19 mouse cellular contexts compared by ENCODE assay signal in the genomic region with DNA sequence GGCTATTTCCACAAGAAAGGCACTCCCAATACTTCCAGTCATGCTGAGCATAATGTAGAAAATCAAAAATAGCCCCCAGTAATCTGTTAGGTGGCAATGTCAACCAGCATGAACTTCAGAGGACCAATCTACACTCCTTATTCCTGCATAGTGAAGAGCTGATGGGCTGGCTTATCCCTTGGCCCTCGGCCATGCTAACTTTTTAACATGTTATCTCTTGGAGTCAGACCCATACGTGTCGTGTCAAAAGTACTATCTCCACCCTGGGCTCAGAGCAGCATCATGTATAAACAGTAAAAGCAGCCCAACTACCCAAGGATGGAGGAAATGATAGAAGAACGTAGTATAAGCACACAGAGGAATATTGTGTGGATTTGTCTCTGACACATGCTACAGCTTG. TPM values are rescaled to one million over a fixed set of nuclear protein-coding genes. Genes with fewer than 3 reads are reported as not detected.
A peak's percentile ranks its signal among the peaks of the same experiment; 100 is the strongest.
DNase-seq lines count a peak whose midpoint lies in the region; ATAC-seq lines count a peak whose summit lies in the region.
"Had no signal": no experiment of that assay in that cellular context is flagged by ENCODE, and none has a peak within 500 bp of the region (broad histone marks: within the 10 kb centered on the region; RNA-seq: fewer than 3 reads in every experiment).

No protein-coding gene starts in this region.

- peak; percentile 95 for ATAC-seq in liver, embryonic 15.5 days (ENCODE audit: insufficient read depth)
- peak; percentile 35; the same call in 1 of the 2 replicates for ATAC-seq in stomach, embryonic 16.5 days (ENCODE audit: insufficient read depth, low FRiP score)
- no peak for ATAC-seq in midbrain, embryonic 16.5 days
- ATAC-seq: forebrain, embryonic 15.5 days; Patski had no signal

- DNase-seq in spleen, adult 12 weeks (ENCODE audit: low spot score), result peak; percentile 67
- no peak for DNase-seq in spleen, adult 18-20 months
- no peak for DNase-seq in gastrocnemius, adult 8-10 months (ENCODE audit: low spot score in 2 of 2)
- DNase-seq in urinary bladder, postnatal 25 days (ENCODE audit: low spot score), result no peak
- DNase-seq: adrenal gland, adult 8-10 months; gastrocnemius, postnatal 10 days; retina, postnatal 1 day; thymus, adult 2 months had no signal

- peaks cover 7% of the 10 kb centered on the region for H3K9me3 ChIP-seq in erythroblast, embryonic 14.5 days (ENCODE audit: control insufficient read depth, low read length)
- no peaks in the 10 kb centered on the region for H3K9me3 ChIP-seq in liver, embryonic 15.5 days (replicated peaks)
- no peaks in the 10 kb centered on the region for H3K9me3 ChIP-seq in stomach, embryonic 16.5 days (replicated peaks; ENCODE audit: control insufficient read depth, low read length)
- H3K9me3 ChIP-seq in midbrain, embryonic 16.5 days (replicated peaks; ENCODE audit: control insufficient read depth, low read length, poor library complexity, severe bottlenecking), result no peaks in the 10 kb centered on the region
- H3K9me3 ChIP-seq: embryonic facial prominence, embryonic 13.5 days; forebrain, embryonic 15.5 days; neural tube, embryonic 12.5 days had no signal

- WGBS in liver, embryonic 15.5 days (ENCODE audit: insufficient replicate concordance), result 19% methylated on average over 4 of the region's 4 CpGs
- WGBS in stomach, embryonic 16.5 days, result 70% methylated on average over 4 of the region's 4 CpGs
- 89% methylated on average over 4 of the region's 4 CpGs for WGBS in midbrain, embryonic 16.5 days

- peak overlapping the region; percentile 58 for H3K4me3 ChIP-seq in erythroblast, embryonic 14.5 days (replicated peaks)
- peak overlapping the region; percentile 82 for H3K4me3 ChIP-seq in liver, embryonic 15.5 days (replicated peaks)
- no peak overlapping the region for H3K4me3 ChIP-seq in stomach, embryonic 16.5 days (replicated peaks; ENCODE audit: low read length)
- H3K4me3 ChIP-seq in midbrain, embryonic 16.5 days (ENCODE audit: low read depth, low read length), result no peak overlapping the region
- H3K4me3 ChIP-seq: embryonic facial prominence, embryonic 13.5 days; forebrain, embryonic 15.5 days; layer of hippocampus, adult 2 months; neural tube, embryonic 12.5 days had no signal

- peak overlapping the region; percentile 94 for H3K4me2 ChIP-seq in liver, embryonic 15.5 days
- H3K4me2 ChIP-seq in stomach, embryonic 16.5 days (ENCODE audit: low read depth, low read length), result no peak overlapping the region
- H3K4me2 ChIP-seq in midbrain, embryonic 16.5 days (ENCODE audit: low read length), result no peak overlapping the region
- H3K4me2 ChIP-seq: embryonic facial prominence, embryonic 13.5 days; forebrain, embryonic 15.5 days; hindbrain, embryonic 14.5 days; neural tube, embryonic 12.5 days had no signal

- peak overlapping the region; percentile 92 for H3K27ac ChIP-seq in liver, embryonic 15.5 days (replicated peaks)
- H3K27ac ChIP-seq in stomach, embryonic 16.5 days (ENCODE audit: low read length), result no peak overlapping the region
- no peak overlapping the region for H3K27ac ChIP-seq in midbrain, embryonic 16.5 days (ENCODE audit: low read length)
- H3K27ac ChIP-seq: embryonic facial prominence, embryonic 13.5 days; forebrain, embryonic 15.5 days; hindbrain, embryonic 14.5 days; layer of hippocampus, adult 2 months; macrophage; neural tube, embryonic 12.5 days had no signal

- no peaks in the 10 kb centered on the region; the same call in 1 of the 2 replicates for H3K27me3 ChIP-seq in erythroblast, embryonic 14.5 days (ENCODE audit: control insufficient read depth)
- 0 out of 2 replicates have a peak, but pooled peaks cover 13% of the 10 kb centered on the region for H3K27me3 ChIP-seq in liver, embryonic 15.5 days
- no peaks in the 10 kb centered on the region for H3K27me3 ChIP-seq in stomach, embryonic 16.5 days (ENCODE audit: control insufficient read depth, insufficient read depth, low read length)
- no peaks in the 10 kb centered on the region; the same call in 1 of the 2 replicates for H3K27me3 ChIP-seq in midbrain, embryonic 16.5 days (ENCODE audit: control insufficient read depth, insufficient read depth, low read depth, low read length)
- H3K27me3 ChIP-seq: embryonic facial prominence, embryonic 13.5 days; forebrain, embryonic 15.5 days; neural tube, embryonic 12.5 days; Patski had no signal

- peaks cover 95% of the 10 kb centered on the region for H3K4me1 ChIP-seq in erythroblast, embryonic 14.5 days (ENCODE audit: control insufficient read depth)
- peaks cover 100% of the 10 kb centered on the region for H3K4me1 ChIP-seq in liver, embryonic 15.5 days (replicated peaks)
- peaks cover 46% of the 10 kb centered on the region for H3K4me1 ChIP-seq in stomach, embryonic 16.5 days (ENCODE audit: control insufficient read depth, insufficient read depth, low read length)
- peaks cover 6% of the 10 kb centered on the region; the same call in 1 of the 2 replicates for H3K4me1 ChIP-seq in midbrain, embryonic 16.5 days (ENCODE audit: control insufficient read depth, insufficient read depth, low read length)
- H3K4me1 ChIP-seq: forebrain, embryonic 15.5 days had no signal

- peaks cover 97% of the 10 kb centered on the region for H3K36me3 ChIP-seq in erythroblast, embryonic 14.5 days (ENCODE audit: control insufficient read depth)
- peaks cover 85% of the 10 kb centered on the region for H3K36me3 ChIP-seq in liver, embryonic 15.5 days (replicated peaks)
- H3K36me3 ChIP-seq in stomach, embryonic 16.5 days (ENCODE audit: control insufficient read depth, insufficient read depth, low read length), result no peaks in the 10 kb centered on the region; the same call in 1 of the 2 replicates
- H3K36me3 ChIP-seq in midbrain, embryonic 16.5 days (ENCODE audit: control insufficient read depth, insufficient read depth, low read length), result 0 out of 2 replicates have a peak, but pooled peaks cover 2% of the 10 kb centered on the region
- H3K36me3 ChIP-seq: embryonic facial prominence, embryonic 13.5 days; forebrain, embryonic 15.5 days; neural tube, embryonic 12.5 days had no signal

- peak overlapping the region; percentile 59 for H3K9ac ChIP-seq in liver, embryonic 15.5 days
- no peak overlapping the region for H3K9ac ChIP-seq in stomach, embryonic 16.5 days (ENCODE audit: low read length)
- no peak overlapping the region for H3K9ac ChIP-seq in midbrain, embryonic 16.5 days (ENCODE audit: low read depth, low read length)
- H3K9ac ChIP-seq: embryonic facial prominence, embryonic 13.5 days; forebrain, embryonic 15.5 days; hindbrain, embryonic 14.5 days; neural tube, embryonic 12.5 days had no signal

RNA-seq across cellular contexts. Expression of a gene that starts 9.1 kb away (rescaled TPM):
- 47.7 and 62.0 TPM in 2 replicates for polyA plus RNA-seq in erythroblast, embryonic 14.5 days (2012)
- polyA plus RNA-seq in liver, embryonic 15.5 days (2015; fragmentation: Nextera tagmentation; extraction: Ambion mirVana), result 41.8 and 42.3 TPM in 2 replicates
- 20.0 and 21.2 TPM in 2 replicates for polyA plus RNA-seq in stomach, embryonic 16.5 days (2015; fragmentation: Nextera tagmentation; extraction: Ambion mirVana)
- polyA plus RNA-seq in midbrain, embryonic 16.5 days (2015; fragmentation: Nextera tagmentation; extraction: Ambion mirVana), result 3.5 and 4.9 TPM in 2 replicates
- total RNA-seq in gastrocnemius, adult 8-10 months (2022), result under 1 TPM in 3 of 4 experiments, not detected in 1; 0.09 to 0.15 (median 0.13) TPM

Comparison
In these comparisons a context has a peak if more than half of its experiments do, and no peak if none do; other contexts are left out.
1. H3K4me3 ChIP-seq: peak in erythroblast, embryonic 14.5 days (single experiment) and liver, embryonic 15.5 days (single experiment); none in stomach, embryonic 16.5 days (single experiment) and midbrain, embryonic 16.5 days (single experiment).